Mouse (Mus musculus): ENCODE data around the gene Arhgap22.

The Arhgap22 gene

DNA sequence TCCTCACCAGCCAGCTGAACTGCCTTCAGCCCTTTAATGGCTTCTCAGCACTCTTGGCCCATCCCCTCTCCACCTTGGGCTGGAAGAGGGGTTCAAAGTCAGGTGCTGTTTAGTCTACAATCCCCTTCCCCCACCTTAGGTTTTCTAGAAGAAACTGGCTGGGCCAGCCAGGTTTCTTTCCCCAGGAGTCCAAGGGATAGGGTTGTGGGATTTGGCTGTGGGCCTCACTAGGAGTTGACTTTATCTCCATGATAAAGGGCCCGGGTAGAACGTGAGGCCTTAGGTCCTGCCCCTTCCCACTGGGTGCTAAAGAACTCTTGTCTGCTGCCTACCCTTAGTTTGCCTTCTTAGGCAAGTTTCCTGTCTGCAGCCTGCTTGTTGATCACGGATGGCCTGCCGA lies 117.8 kb downstream of the Arhgap22 start:
- no peak for DNase-seq (ENCODE audit: low spot score)

- DNase-seq (ENCODE audit: low spot score) = no peak
Measured at GRCm38 (mm10) chr14:33333833-33334232, 120.0 kb downstream of the Arhgap22 start.

GRCm38 (mm10) chr14:33334402-33334801 lies 120.6 kb downstream of the Arhgap22 start:
- DNase-seq (ENCODE audit: low spot score) = no peak

DNA sequence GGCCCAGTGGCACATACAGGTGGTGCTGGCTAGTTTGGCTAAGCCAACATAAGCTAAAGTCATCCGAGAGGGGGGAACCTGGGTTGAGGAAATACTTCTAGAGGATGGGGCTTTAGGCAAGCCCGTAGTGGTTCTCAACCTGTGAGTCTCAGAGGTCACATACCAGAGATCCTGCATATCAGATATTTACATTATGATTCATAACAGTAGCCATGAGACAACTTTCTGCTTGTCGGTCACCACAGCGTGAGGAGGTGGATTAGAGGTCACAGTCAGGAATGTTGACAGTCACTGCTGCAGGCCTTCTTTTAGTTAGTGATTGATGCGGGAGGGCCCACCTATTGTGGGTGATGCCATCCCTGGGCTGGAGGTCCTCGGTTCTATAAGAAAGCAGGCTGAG lies 121.9 kb downstream of the Arhgap22 start:
- DNase-seq (ENCODE audit: low spot score) = no peak

DNA sequence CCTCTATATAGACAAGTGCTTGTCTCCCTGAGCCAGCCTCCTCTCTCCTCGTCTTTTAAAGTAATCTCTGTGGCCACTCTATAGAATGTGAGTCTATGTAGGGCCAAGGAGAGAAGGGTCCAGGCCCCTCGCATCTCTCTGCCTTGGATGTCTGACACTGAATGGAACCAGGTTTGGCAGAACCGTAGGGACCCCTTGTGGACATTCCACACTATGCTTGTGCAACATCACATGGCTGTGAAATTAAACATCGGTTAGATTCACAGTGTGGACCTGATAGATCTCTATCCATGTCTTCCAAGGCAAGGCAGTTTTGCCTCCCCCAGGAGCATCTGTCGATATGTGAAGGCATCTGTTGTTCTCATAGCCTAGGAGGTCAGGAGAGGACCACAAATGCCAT lies 124.9 kb downstream of the Arhgap22 start:
- DNase-seq (ENCODE audit: low spot score) = no peak

DNA sequence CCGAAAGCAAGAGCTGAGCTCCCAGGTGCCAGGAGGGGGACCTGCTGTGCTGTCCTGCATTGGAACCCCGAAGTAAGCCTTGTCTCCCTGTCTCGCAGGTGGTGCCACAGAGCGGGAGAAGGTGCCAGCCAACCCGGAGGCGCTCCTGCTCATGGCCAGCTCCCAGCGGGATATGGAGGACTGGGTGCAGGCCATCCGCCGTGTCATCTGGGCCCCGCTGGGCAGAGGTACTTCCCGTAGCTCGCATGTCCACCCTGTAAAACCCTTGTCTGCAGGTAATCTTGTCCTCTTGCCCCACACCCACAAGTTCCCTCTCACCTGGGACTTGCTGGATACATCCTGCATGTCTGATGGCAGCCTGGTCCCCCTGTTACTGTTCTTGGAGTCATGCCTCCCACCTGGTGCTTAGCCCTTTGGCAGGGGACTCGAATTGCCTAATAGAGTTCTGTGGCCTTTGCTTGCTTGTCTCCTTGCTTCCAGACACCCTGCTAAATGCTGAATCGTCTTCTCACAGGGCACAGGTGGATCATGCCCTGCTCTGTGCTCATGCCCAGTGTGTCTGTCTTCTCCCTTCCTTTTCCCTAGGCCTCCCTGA lies 129.4 kb downstream of the Arhgap22 start:
- DNase-seq (ENCODE audit: low spot score) = no peak

GRCm38 (mm10) chr14:33346546-33346945 lies 132.7 kb downstream of the Arhgap22 start:
- DNase-seq (ENCODE audit: low spot score) = no peak

DNA sequence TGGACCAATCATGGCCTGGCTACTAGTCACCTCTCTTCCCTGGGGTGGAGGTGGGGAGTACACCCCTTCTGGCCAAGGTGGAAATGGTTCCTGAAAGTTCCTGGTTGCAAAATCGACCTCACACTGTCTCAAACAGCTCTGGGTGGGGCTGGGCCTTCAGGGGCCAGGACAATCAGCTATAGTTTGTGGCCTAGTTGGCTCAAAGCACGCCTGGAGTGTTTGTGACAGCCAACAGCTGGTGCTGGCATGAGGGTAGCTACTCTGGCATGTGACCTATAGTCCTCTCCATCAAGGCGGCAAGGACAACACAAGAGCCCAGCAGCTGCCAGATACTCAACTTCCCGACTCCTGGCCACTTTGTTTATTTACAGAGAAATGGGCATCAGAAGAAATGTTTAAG lies 133.9 kb downstream of the Arhgap22 start:
- no peak for DNase-seq (ENCODE audit: low spot score)

DNA sequence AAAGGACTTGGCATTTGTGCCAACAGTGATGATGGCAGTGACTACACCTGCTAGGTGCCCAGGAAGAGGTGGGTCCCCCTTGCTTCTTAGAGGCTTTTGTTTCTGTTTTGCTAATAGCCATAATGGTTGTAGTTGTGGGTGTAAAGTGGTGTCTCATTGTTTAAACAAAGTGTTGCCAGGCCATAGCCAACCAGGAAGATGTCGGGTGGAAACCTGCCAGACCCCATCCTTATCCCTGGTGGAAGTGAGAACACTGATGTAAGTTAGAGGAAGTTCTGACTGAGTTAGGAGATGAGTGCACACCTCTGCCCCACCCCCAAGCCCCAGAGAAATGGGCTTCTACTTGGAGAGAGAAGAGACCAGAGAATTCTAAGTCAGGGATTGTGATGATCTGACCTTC lies 134.3 kb downstream of the Arhgap22 start:
- DNase-seq (ENCODE audit: low spot score) = no peak

DNA sequence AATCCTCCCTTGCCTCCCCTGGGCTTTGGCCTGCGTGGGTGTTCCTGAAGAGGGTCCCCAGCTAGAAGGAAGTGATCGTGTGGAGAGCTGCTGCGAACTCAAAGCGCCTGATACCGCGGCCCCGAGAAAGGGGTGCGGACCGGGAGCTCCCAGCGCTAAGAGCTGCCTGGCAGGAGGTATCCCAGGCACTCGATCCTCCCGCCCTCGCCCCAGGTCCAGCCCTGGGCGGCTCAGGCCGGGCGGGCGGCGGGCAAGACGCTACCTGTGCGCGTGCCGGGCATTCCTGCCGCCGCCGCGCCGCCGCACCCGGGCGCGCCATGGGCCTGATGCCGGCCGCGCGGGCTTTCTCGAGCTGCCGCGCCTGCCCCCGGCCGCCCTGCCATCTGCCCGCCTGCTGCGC lies 137.2 kb downstream of the Arhgap22 start:
- no peak for DNase-seq (ENCODE audit: low spot score)

DNA sequence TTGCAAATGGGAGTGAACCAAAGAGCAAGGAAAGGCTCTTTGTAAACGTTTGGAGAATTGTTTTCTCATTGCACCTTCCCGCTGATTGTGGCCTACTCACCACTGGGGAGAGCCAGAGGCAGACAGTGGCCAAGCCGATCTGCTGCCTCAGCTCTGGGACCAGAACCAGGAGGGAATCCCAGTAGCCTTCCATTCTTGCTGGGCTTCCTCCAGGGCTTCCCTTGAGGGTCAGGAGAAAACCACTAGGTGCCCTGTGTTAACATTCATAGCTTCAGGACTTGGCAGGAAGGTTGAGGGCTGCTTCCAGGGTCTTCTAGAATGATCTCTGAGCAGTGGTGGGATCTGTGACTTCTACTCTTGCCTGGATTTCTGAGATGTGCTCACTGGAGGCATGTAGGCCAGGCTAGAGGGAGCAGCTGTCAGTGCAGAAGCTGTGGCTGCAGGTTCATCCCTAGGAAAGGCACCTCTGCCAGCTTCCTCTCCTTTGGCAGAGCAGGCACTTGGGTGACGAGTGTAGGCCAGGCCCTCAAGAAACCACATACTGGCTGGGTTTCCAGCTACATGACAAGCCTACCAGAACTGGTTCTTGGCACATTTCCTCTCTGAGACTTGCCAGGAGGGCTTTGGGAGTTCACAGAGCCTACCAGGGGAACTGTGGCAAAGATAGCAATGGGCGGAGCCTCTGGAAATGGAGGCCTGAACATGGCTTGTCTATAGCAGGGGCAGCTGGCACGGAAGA lies 138.3 kb downstream of the Arhgap22 start:
- no peak for DNase-seq (ENCODE audit: low spot score)

DNA sequence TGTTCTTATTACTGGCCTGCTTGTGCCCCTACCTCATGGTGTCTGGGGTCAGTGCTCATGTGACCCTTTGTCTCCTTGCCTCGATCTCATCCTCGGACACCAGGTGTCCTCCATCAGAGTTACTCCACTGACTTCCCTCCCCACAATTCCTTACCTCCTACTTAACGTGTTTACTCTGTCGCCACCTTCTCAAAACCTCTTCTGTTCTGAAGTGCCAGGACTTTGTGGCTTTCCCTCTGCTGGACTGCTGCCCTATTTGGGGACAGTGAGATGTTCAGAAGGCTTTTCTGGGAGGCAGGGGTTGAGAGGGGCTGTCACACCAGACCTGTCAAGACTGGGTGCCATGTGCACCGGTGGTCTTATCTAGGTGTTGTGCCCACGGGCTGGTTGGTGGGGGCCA lies 139.1 kb downstream of the Arhgap22 start:
- no peak for DNase-seq (ENCODE audit: low spot score)

DNA sequence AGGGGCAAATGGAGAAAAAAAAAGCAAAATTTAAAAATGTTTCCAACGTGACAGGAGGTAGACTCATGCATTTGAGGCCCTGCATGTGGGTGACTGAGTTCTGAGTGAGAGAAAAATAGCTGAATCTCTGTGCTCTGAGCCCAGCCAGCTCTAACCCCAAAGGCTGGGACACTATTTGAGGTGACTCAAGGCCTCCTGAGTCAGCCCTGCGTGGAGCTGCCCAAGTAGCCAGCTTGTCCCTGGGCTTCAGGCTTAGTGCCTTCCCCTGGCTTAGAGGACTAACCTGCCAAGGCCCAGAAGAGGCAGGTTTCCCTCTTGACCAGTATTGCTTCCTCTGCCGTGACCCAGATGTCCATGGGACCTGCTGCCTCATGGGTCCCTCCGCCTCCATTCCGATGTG lies 141.4 kb downstream of the Arhgap22 start:
- no peak for DNase-seq (ENCODE audit: low spot score)

- no peak for DNase-seq (ENCODE audit: low spot score)
Measured at GRCm38 (mm10) chr14:33357600-33358368, 144.0 kb downstream of the Arhgap22 start.

DNA sequence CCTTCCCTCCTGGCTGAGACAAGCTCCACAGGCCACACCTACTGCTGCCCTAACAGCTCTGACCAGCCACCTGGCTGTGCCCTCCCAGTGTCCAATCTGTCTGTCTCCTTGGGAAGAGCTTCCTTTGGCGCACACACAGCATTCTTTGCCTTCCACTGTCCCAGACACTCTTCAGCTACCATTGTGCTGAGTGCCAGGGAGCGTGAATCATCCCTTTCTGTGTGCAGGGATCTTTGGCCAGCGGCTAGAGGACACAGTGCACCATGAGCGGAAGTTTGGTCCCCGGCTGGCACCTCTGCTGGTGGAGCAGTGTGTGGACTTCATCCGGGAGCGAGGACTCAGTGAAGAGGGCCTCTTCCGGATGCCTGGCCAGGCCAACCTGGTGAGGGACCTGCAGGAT lies 145.1 kb downstream of the Arhgap22 start:
- DNase-seq (ENCODE audit: low spot score) = no peak

DNA sequence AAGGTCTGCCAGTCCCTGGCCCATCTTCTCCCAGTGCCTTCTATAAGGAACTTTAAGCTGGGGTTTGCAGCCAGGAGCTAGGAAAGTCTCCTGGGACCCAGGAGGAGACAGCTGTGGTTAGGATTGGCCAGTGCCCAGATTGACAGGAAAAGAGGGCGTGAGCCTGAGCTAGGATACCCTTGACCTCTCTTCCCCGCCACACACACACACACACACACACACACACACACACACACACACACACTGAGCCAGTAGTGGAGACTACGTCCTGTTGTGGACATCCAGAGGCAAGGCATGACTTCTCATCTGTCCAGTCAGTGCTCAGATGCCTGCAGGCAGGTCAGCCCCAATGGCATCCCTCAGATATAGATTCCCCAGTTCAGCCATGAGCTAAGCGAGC lies 147.7 kb downstream of the Arhgap22 start:
- no peak for DNase-seq (ENCODE audit: low spot score)

DNA sequence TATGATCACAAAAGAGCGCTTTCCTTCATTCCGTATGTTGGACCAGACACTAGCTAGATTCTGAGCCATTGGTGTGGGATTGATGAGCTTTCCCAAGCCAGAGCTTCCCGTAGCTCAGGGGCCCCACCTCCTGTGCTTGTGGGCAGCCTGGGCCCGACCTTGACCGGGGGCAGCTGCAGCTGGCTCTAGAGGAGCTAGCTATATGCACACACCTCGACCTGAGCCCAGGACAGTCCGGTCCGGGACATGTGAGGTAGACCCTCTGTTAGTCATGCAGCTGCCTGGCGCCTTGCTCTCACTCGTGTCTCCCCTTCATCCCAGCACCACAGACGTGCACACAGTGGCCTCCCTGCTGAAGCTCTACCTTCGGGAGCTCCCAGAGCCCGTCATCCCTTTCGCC lies 148.3 kb downstream of the Arhgap22 start:
- no peak for DNase-seq (ENCODE audit: low spot score)

DNA sequence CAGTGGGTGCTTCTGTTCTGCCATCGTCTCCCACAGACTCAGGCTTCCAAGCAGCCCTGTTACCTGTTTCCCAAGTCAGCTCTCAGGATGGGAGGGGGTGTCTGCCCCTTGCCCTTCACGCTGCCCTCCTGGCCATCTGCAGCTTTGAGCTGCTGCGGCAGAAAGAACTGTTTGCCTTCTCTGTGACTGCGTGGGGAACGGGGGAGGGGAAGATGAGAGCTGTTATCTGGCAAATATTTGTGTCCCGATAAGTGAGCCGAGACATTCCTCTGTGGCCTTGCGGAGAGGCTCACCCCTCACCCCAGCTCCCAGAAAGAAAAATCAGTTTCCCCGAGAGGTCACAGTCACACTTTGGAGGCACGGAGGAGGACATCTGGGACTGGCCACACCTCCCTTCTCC lies 149.0 kb downstream of the Arhgap22 start:
- no peak for DNase-seq (ENCODE audit: low spot score)

DNA sequence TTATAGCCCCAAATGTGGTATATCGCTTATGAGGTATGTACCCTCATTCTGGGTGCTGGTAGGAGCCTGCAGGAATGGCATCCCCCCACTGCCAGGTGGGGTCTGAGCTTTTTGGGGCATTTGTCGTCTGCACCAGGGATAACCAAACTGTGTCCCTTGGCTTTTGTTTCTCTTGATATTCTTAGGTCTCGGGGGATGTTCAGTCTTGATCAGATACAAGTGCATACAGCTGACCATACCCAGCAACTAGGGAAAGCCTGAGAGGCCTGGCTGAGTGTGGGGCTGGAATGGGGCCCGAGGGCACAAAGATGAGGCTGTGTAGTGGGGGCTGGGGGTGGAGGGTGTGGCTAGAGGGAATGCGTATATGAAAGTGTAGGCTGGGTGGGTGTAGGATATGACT lies 149.8 kb downstream of the Arhgap22 start:
- no peak for DNase-seq (ENCODE audit: low spot score)

GRCm38 (mm10) chr14:33364061-33364460 lies 150.2 kb downstream of the Arhgap22 start:
- DNase-seq (ENCODE audit: low spot score) = no peak

GRCm38 (mm10) chr14:33366891-33367777 lies 153.3 kb downstream of the Arhgap22 start:
- no peak for DNase-seq (ENCODE audit: low spot score)

- DNase-seq (ENCODE audit: low spot score) = no peak
Measured at GRCm38 (mm10) chr14:33369375-33369774, 155.5 kb downstream of the Arhgap22 start.

Data from urinary bladder, postnatal 10 days (tissue).